Mouse (Mus musculus) NIH3T3 (cell line): Measurements from ENCODE around the gene Sufu.

Source experiments
- DNase-seq: peaks from one replicate; pipeline ENCODE4 v3.0.0-alpha.2; 2012; ENCODE audit warnings: low read depth

The Sufu gene

GRCm38 (mm10) chr19:46499836-46500580 lies 103.3 kb downstream of the Sufu start:
- peak; percentile 100 for DNase-seq

- DNase-seq = peak; percentile 87
Observed at GRCm38 (mm10) chr19:46500581-46501341, 104.1 kb downstream of the Sufu start.

GRCm38 (mm10) chr19:46501401-46502068 lies 104.8 kb downstream of the Sufu start, which contains the start of gene Trim8:
TSS of gene Trim8 (plus strand) at chr19:46501702.
- peak; percentile 90 for DNase-seq

GRCm38 (mm10) chr19:46502069-46502455 lies 105.4 kb downstream of the Sufu start:
- DNase-seq = peak; percentile 82

GRCm38 (mm10) chr19:46502471-46503166 lies 105.9 kb downstream of the Sufu start:
- peak; percentile 93 for DNase-seq

GRCm38 (mm10) chr19:46503351-46504084 lies 106.8 kb downstream of the Sufu start:
- peak; percentile 97 for DNase-seq

GRCm38 (mm10) chr19:46504085-46504552 lies 107.4 kb downstream of the Sufu start:
- DNase-seq = peak; percentile 85

- DNase-seq = peak; percentile 65
Observed at GRCm38 (mm10) chr19:46504822-46505417, 108.2 kb downstream of the Sufu start.

- no peak for DNase-seq
Observed at GRCm38 (mm10) chr19:46505646-46506371, 109.1 kb downstream of the Sufu start.

- DNase-seq = no peak
Observed at GRCm38 (mm10) chr19:46506372-46506717, 109.6 kb downstream of the Sufu start.

- DNase-seq = no peak
Observed at GRCm38 (mm10) chr19:46507181-46507581, 110.5 kb downstream of the Sufu start.

- no peak for DNase-seq
Observed at GRCm38 (mm10) chr19:46507806-46508205, 111.1 kb downstream of the Sufu start.

- no peak for DNase-seq
Observed at GRCm38 (mm10) chr19:46508738-46509137, 112.0 kb downstream of the Sufu start.

GRCm38 (mm10) chr19:46509202-46509601 lies 112.5 kb downstream of the Sufu start:
- no peak for DNase-seq

- DNase-seq = no peak
Observed at GRCm38 (mm10) chr19:46509736-46510135, 113.0 kb downstream of the Sufu start.

GRCm38 (mm10) chr19:46510401-46510800 lies 113.7 kb downstream of the Sufu start:
- peak; percentile 65 for DNase-seq

GRCm38 (mm10) chr19:46510824-46511223 lies 114.1 kb downstream of the Sufu start:
- peak; percentile 61 for DNase-seq

- no peak for DNase-seq
Observed at GRCm38 (mm10) chr19:46511263-46511662, 114.6 kb downstream of the Sufu start.

GRCm38 (mm10) chr19:46514387-46514786 lies 117.7 kb downstream of the Sufu start:
- no peak for DNase-seq

GRCm38 (mm10) chr19:46515287-46515821 lies 118.7 kb downstream of the Sufu start:
- DNase-seq = no peak
